Mouse (Mus musculus): ENCODE results near the gene Jarid2. TPM values are rescaled to one million over a fixed set of nuclear protein-coding genes. Genes with fewer than 3 reads are reported as not detected.
A peak's percentile ranks its signal among the peaks of the same experiment; 100 is the strongest.

Jarid2 gene
- total and polyA plus RNA-seq, 3 experiments = 7.3 to 24.5 (median 20.2) TPM

DNA sequence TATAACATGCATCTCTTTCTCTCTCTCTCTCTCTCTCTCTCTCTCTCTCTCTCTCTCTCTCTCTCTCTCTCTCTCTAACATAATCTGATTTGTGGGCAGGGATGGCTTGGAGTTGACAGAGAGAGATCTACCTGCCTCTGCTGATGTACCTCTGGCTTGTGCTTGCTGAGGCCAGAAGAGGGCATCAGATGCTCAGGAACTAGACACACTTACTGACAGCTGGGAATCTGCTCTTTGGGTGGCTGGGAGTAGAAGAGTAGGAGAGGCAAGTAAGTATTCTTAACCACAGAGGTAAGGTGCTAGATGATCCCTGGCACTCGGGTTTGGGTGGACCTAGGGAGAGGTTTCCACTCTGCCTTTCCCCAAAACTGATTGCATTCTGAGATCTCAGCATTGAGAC, 29.5 kb downstream of the Jarid2 start:
- intact Hi-C loops (cut with DNase I) = loop anchor here (2.0 to 5.0 kb wide), 2 partner anchors 74 to 189 kb away; no protein-coding TSS in a partner anchor
- peaks cover 16% of the 10 kb centered on the region for H3K4me1 ChIP-seq (ENCODE audit: control insufficient read depth, insufficient read depth, low read length)
- H3K79me2 ChIP-seq (replicated peaks; ENCODE audit: control insufficient read depth, insufficient read depth, low read length) = peaks cover 11% of the 10 kb centered on the region
- no peak overlapping the region for H3K27ac ChIP-seq
- TF ChIP-seq POLR2A (IDR thresholded peaks at IDR 0.05; ENCODE audit: insufficient read depth, low read depth, low read length) (no peak), EP300 (IDR thresholded peaks at IDR 0.05; ENCODE audit: insufficient read depth, low read depth, low read length) (peak; percentile 77), CTCF (IDR thresholded peaks at IDR 0.05) (peak; percentile 71)
- no peaks in the 10 kb centered on the region for H3K27me3 ChIP-seq (ENCODE audit: control insufficient read depth, insufficient read depth, low read length)
- 32% methylated on average over 1 of the region's 1 CpGs for WGBS
- peak in 1 of 2 experiments; percentile 29 for DNase-seq
- no peak overlapping the region for H3K4me3 ChIP-seq
- peaks cover 30% of the 10 kb centered on the region for H3K36me3 ChIP-seq (ENCODE audit: control insufficient read depth, insufficient read depth, low read length)
- H3K9ac ChIP-seq (ENCODE audit: low read depth, low read length) = no peak overlapping the region

DNA sequence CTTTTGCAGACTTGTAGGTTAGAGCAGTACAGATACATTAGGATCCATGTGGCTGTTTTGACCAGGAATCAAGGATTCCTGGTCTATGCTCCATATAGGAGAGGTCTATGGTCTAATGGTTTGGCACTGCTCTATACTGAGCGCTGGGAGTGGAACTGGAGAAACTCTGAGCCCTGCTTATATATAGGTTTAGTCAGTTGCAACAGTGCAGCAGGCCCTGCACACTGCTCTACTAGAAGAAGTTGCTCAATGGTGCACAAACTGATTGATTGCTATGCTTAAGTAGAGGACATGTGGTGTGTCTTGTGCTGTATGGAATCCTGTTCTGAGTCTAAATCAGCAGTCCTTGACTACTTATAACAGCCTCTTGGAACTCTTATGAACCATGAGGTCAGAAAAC, 31.5 kb downstream of the Jarid2 start:
- Histone ChIP-seq H3K36me3 (ENCODE audit: control insufficient read depth, insufficient read depth, low read length) (peaks cover 20% of the 10 kb centered on the region), H3K27me3 (ENCODE audit: control insufficient read depth, insufficient read depth, low read length) (no peaks in the 10 kb centered on the region), H3K79me2 (replicated peaks; ENCODE audit: control insufficient read depth, insufficient read depth, low read length) (peaks cover 12% of the 10 kb centered on the region), H3K9ac (ENCODE audit: low read depth, low read length) (no peak overlapping the region), H3K4me3 (no peak overlapping the region), H3K27ac (no peak overlapping the region), H3K4me1 (ENCODE audit: control insufficient read depth, insufficient read depth, low read length) (peaks cover 10% of the 10 kb centered on the region)
- TF ChIP-seq POLR2A (IDR thresholded peaks at IDR 0.05; ENCODE audit: insufficient read depth, low read depth, low read length) (no peak), CTCF (IDR thresholded peaks at IDR 0.05) (no peak), EP300 (IDR thresholded peaks at IDR 0.05; ENCODE audit: insufficient read depth, low read depth, low read length) (no peak)
- intact Hi-C loops (cut with DNase I) = no loop called here
- no peak for DNase-seq
- WGBS = 100% methylated on average over 1 of the region's 1 CpGs

DNA sequence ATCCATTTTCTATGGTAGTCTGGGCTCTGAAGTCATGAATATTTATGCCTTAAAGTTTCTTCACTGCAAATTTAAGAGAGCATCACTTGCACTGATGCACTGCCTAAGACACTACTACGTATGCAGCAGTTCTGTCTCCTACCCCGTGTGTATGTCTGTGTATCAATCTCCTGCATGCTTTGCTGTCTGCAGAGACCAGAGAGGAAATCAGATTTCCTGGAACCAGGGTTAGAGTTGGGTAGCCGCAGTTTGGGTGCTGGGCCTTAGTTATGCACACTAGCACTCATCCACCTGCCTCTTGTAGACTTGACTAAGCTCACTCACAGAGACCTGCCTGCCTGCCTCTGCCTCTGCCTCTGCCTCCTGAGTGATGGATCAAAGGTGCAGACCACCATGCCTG, 33.8 kb downstream of the Jarid2 start:
- Histone ChIP-seq H3K27me3 (ENCODE audit: control insufficient read depth, insufficient read depth, low read length) (no peaks in the 10 kb centered on the region), H3K4me1 (ENCODE audit: control insufficient read depth, insufficient read depth, low read length) (peaks cover 13% of the 10 kb centered on the region), H3K4me3 (no peak overlapping the region), H3K79me2 (replicated peaks; ENCODE audit: control insufficient read depth, insufficient read depth, low read length) (peaks cover 12% of the 10 kb centered on the region), H3K36me3 (ENCODE audit: control insufficient read depth, insufficient read depth, low read length) (peaks cover 27% of the 10 kb centered on the region), H3K27ac (no peak overlapping the region), H3K9ac (ENCODE audit: low read depth, low read length) (no peak overlapping the region)
- no peak for DNase-seq
- TF ChIP-seq POLR2A (IDR thresholded peaks at IDR 0.05; ENCODE audit: insufficient read depth, low read depth, low read length) (no peak), CTCF (IDR thresholded peaks at IDR 0.05) (no peak), EP300 (IDR thresholded peaks at IDR 0.05; ENCODE audit: insufficient read depth, low read depth, low read length) (no peak)
- intact Hi-C loops (cut with DNase I) = no loop called here
- 50% methylated on average over 3 of the region's 3 CpGs for WGBS

GRCm38 (mm10) chr13:44767751-44768150, 38.5 kb downstream of the Jarid2 start:
- WGBS = 53% methylated on average over 6 of the region's 6 CpGs

GRCm38 (mm10) chr13:44770808-44771605, 41.7 kb downstream of the Jarid2 start:
- H3K27ac ChIP-seq = no peak overlapping the region
- H3K27me3 ChIP-seq (ENCODE audit: control insufficient read depth, insufficient read depth, low read length) = no peaks in the 10 kb centered on the region
- H3K79me2 ChIP-seq (replicated peaks; ENCODE audit: control insufficient read depth, insufficient read depth, low read length) = peaks cover 14% of the 10 kb centered on the region
- peaks cover 16% of the 10 kb centered on the region for H3K4me1 ChIP-seq (ENCODE audit: control insufficient read depth, insufficient read depth, low read length)
- WGBS = 42% methylated on average over 5 of the region's 5 CpGs
- no peak overlapping the region for H3K9ac ChIP-seq (ENCODE audit: low read depth, low read length)
- peaks cover 38% of the 10 kb centered on the region for H3K36me3 ChIP-seq (ENCODE audit: control insufficient read depth, insufficient read depth, low read length)
- H3K4me3 ChIP-seq = no peak overlapping the region
- TF ChIP-seq CTCF (IDR thresholded peaks at IDR 0.05) (0 out of 2 replicates have a peak, but pooled peaks have one; percentile 9), POLR2A (IDR thresholded peaks at IDR 0.05; ENCODE audit: insufficient read depth, low read depth, low read length) (no peak)
- no peak for DNase-seq
- intact Hi-C loops (cut with DNase I) = no loop called here

More at GRCm38 (mm10) chr13:44767751-44768150, 38.5 kb downstream of the Jarid2 start:
- Histone ChIP-seq H3K27ac (no peak overlapping the region), H3K27me3 (ENCODE audit: control insufficient read depth, insufficient read depth, low read length) (no peaks in the 10 kb centered on the region), H3K79me2 (replicated peaks; ENCODE audit: control insufficient read depth, insufficient read depth, low read length) (peaks cover 15% of the 10 kb centered on the region), H3K4me3 (no peak overlapping the region), H3K4me1 (ENCODE audit: control insufficient read depth, insufficient read depth, low read length) (peaks cover 11% of the 10 kb centered on the region), H3K9ac (ENCODE audit: low read depth, low read length) (no peak overlapping the region), H3K36me3 (ENCODE audit: control insufficient read depth, insufficient read depth, low read length) (peaks cover 32% of the 10 kb centered on the region)
- TF ChIP-seq CTCF (IDR thresholded peaks at IDR 0.05) (no peak), POLR2A (IDR thresholded peaks at IDR 0.05; ENCODE audit: insufficient read depth, low read depth, low read length) (no peak), EP300 (IDR thresholded peaks at IDR 0.05; ENCODE audit: insufficient read depth, low read depth, low read length) (no peak)
- intact Hi-C loops (cut with DNase I) = no loop called here
- no peak for DNase-seq

GRCm38 (mm10) chr13:44772816-44773215, 43.5 kb downstream of the Jarid2 start:
- intact Hi-C loops (cut with DNase I) = no loop called here
- no peak for TF ChIP-seq CTCF (IDR thresholded peaks at IDR 0.05)
- TF ChIP-seq EP300 (IDR thresholded peaks at IDR 0.05; ENCODE audit: insufficient read depth, low read depth, low read length) = no peak
- no peak for TF ChIP-seq POLR2A (IDR thresholded peaks at IDR 0.05; ENCODE audit: insufficient read depth, low read depth, low read length)
- Histone ChIP-seq H3K27me3 (ENCODE audit: control insufficient read depth, insufficient read depth, low read length) (no peaks in the 10 kb centered on the region), H3K4me3 (no peak overlapping the region), H3K36me3 (ENCODE audit: control insufficient read depth, insufficient read depth, low read length) (peaks cover 30% of the 10 kb centered on the region), H3K27ac (no peak overlapping the region), H3K9ac (ENCODE audit: low read depth, low read length) (no peak overlapping the region), H3K4me1 (ENCODE audit: control insufficient read depth, insufficient read depth, low read length) (peaks cover 15% of the 10 kb centered on the region), H3K79me2 (replicated peaks; ENCODE audit: control insufficient read depth, insufficient read depth, low read length) (peaks cover 15% of the 10 kb centered on the region)
- WGBS = 89% methylated on average over 3 of the region's 3 CpGs
- no peak for DNase-seq

Data from heart, adult 2 months (tissue).